Mouse (Mus musculus) hindlimb bud, embryonic 11.5 days (tissue): ENCODE measurements around the gene Cd3e.
"Not testable (repeated sequence)": the region's sequence is repeated elsewhere in the genome, so short reads cannot be mapped to it uniquely, and the experiment has no call there.

Experiments used
- DNase-seq: peaks from one replicate; pipeline ENCODE4 v3.0.0-alpha.2; 2012; ENCODE audit warnings: low read depth, low spot score; ENCODE audit errors: extremely low spot score

Cd3e gene

DNA sequence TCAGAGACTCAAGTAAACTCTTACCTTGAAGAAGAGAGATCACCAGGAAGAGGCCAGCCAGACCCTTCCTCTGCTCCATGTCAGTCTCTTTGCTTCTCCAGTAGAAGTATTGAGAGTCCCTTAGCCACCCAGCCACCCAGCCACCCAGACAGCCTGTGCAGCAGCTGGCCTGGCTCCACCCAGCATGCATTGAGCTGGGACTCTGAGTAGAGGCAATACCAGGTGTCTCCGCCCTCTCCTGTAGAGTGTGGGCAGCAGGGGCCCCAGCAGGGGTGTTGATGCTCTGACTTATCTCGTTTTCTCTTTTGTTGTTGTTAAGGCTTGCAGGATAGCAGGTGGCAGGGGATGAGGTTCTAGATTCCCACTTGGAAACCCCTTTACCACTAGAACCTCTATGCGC, 29.2 kb downstream of the Cd3e start, which contains the start of gene Cd3g:
Cd3g (minus strand) TSS at position 190 of the 400 bp plus-strand sequence.
- DNase-seq, result no peak

DNA sequence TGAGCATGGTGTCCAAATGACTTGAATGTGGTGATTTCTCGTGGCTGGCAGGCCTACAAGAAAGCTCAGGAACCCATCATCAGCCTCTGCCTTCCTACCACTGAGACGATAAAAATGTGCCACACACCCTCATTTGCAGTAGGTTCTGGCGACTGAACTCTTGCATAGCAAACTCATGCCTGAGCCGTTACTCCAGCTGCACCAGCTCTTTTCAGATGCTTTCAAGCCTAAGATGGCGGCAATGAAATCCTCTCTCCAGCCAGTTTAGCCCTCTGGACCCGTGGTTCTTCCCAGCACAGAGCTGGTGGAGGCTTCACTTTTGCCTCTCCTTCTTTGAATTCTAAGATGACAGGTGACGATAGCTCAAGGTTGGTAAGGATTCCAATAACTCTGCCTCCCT, 29.6 kb downstream of the Cd3e start:
- DNase-seq, result no peak

DNA sequence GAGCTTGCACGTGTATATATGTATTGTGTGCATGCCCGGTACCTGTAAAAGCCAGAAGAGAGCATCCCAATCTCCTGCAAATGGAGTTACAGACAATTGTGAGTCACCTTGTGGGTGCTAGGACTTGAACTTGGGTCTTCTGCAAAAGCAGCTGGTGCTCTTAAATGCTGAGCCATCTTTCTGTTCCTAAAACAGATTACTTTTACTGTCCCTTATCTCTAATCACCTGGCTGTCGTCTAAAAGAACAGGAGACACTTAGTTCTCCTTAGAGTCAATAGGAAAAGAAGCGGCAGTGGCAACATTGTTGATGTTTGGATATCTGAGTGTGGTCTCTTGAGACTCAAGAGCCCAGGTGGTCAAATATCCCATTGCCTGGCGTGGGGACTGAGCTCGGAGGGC, 31.6 kb downstream of the Cd3e start:
- no peak for DNase-seq

DNA sequence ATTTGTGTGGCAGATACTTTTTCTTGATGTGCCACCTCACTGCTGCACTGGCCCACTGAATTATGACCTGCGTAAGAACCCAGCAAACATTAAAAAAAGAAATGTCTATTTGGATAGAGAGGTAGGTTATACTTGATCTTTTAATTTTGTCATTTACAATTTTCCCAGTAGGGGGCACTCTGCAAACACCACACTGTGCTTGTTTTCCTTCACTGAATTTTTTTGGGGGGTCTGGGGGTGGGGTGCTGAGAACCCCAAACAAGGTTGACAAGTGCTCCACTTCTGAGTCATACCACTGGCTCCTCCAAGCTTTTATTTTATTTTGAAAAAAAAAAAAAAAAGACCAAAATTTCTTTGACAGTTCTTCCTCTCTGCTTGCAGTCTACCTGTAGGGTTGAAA, 40.0 kb downstream of the Cd3e start:
- no peak for DNase-seq

GRCm38 (mm10) chr9:44967763-44968162, 41.7 kb downstream of the Cd3e start:
- not testable (repeated sequence) for DNase-seq

- peak; percentile 50 for DNase-seq
Measured at GRCm38 (mm10) chr9:44966815-44967242, 42.6 kb downstream of the Cd3e start.

DNA sequence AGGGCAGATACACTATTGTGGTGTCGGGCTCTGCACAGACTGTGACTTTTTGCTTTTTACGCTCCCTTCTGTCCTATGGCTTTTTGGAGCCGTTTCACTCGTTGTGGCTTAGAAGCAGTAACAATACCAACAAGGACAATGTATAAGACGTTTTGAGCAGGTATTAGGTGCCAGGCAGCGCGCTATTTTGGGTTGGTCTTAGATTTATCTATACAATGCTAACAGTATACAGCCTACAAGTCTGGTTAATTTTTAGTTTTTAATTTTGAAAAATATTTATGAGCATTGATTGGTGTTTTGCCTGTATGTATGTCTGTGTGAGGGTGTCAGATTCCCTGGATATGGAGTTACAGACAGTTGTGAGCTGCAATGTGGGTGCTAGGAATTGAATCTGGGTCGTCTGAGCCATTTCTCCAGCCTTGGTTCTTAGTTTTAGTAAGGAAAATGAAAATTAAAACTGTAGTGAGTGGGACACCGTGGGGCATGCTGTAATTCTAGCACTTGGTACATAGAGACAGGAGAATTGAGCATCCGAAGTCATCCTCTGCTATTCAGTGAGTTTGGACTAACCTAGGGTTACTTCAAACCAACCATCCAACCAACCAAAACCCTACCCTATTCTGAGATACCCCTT, 43.5 kb downstream of the Cd3e start:
- DNase-seq, result no peak

DNA sequence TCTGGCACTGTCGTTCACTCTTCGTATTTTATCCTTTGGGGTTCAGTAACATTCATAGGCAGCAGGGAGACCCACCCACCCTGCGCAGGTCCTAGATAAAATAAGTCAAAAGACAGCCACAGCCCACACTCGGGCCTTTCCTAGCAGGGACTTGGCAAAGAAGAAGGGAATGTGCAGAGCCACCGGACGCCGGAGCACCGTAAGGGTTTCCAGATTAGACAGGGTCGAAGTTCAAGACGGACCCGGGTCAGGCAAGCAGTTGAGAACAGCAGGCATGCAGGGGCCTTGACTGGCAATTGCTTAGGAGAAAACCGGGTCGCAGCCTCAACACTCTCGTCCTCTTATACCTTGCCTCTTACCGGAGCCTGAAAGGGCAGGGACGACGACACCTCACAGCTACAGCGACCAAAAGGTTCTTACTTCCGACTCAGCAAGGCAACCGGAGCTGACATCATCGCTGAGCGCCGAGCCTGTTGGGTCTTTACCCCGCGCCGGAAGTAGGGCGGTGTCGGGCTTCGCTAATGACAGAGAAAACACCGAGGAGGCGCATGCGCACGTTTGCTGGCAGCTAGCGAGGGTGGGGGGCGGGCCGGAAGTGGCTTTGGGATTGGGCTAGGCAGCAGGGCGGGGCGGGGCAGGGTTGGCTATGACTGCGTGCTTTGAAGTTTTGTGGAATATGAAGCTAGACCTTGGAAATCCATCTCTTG, 44.1 kb downstream of the Cd3e start, which contains the start of gene Ube4a:
Ube4a (minus strand) TSS at position 475 of the 707 bp plus-strand sequence.
- DNase-seq, result peak; percentile 97

DNA sequence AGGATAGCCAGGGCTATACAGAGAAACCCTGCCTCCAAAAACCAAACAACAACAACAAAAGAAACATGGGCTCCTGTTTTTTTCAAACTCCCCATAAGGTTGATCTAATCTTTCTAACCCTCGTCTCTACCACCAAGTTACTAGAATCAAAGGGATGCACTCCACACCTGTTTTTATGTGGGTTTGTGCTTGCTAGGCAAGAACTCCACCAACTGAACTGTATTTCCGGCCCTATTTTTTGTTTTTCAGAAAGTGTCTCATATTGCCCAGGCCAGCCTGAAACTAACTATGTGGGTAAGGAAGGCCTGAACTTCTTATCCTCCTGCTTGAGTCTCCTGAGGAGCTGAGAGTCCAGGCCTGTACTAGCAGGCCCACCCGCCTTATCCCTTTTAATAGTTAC, 55.0 kb downstream of the Cd3e start:
- DNase-seq, result no peak
